Mouse (Mus musculus) hindbrain, embryonic 14.5 days (tissue): ENCODE data around the gene Mast3. TPM values are rescaled to one million over a fixed set of nuclear protein-coding genes. Genes with fewer than 3 reads are reported as not detected.
A peak's percentile ranks its signal among the peaks of the same experiment; 100 is the strongest.

Source experiments
- ATAC-seq: fragments of 200-750 bp; cut with Nextera tagmentation; 2 replicates; pipeline ENCODE4 v1.8.0; 2017; ENCODE audit warnings: moderate number of reproducible peaks, mild to moderate bottlenecking, moderate TSS enrichment, moderate library complexity; ENCODE audit not compliant: low FRiP score
- DNase-seq: peaks from one replicate; pipeline ENCODE4 v3.0.0-alpha.2; 2015; ENCODE audit warnings: low spot score
- H3K27ac ChIP-seq: fragments of 300-500 bp; sonication (generic); 2 replicates; pipeline ENCODE4 v1.5.1; 2014; ENCODE audit warnings: mild to moderate bottlenecking, moderate library complexity
- H3K27me3 ChIP-seq: fragments of 300-500 bp; sonication (generic); 2 replicates; pipeline ENCODE4 v1.6.1; 2014; ENCODE audit warnings: mild to moderate bottlenecking, low read length, mixed read lengths; ENCODE audit not compliant: control insufficient read depth, insufficient read depth
- H3K36me3 ChIP-seq: fragments of 300-500 bp; sonication (generic); replicated peaks from 2 replicates; pipeline ENCODE4 v1.6.1; 2014; ENCODE audit not compliant: control insufficient read depth, insufficient read depth
- H3K4me1 ChIP-seq: fragments of 300-500 bp; sonication (generic); replicated peaks from 2 replicates; pipeline ENCODE4 v1.6.1; 2014; ENCODE audit warnings: antibody characterized with exemption, low read length, mixed read lengths; ENCODE audit not compliant: control insufficient read depth, insufficient read depth
- H3K4me2 ChIP-seq: fragments of 300-500 bp; sonication (generic); replicated peaks from 2 replicates; pipeline ENCODE4 v1.6.1; 2014; ENCODE audit warnings: mild to moderate bottlenecking, moderate library complexity
- H3K4me3 ChIP-seq: fragments of 300-500 bp; sonication (generic); replicated peaks from 2 replicates; pipeline ENCODE4 v1.5.1; 2014; ENCODE audit warnings: mild to moderate bottlenecking, low read length
- H3K9ac ChIP-seq: fragments of 300-500 bp; sonication (generic); 2 replicates; pipeline ENCODE4 v1.6.1; 2014
- H3K9me3 ChIP-seq: fragments of 300-500 bp; sonication (generic); 2 replicates; pipeline ENCODE4 v1.6.1; 2016; ENCODE audit warnings: low read length; ENCODE audit not compliant: control insufficient read depth
- WGBS: fragments of 180-500 bp; shearing (Covaris S2); extraction: QIAGEN DNeasy Blood & Tissue Kit; methylation state at CpG from one replicate; pipeline ENCODE4 v1.1.7; 2014; 5-methylcytosine and 5-hydroxymethylcytosine counted together
- polyA plus RNA-seq: library from polyadenylated mRNA; unstranded; fragments of >200 nt; fragmentation: Nextera tagmentation; extraction: Ambion mirVana; gene quantifications from 2 replicates; pipeline ENCODE4 v1.2.1, GENCODE M21; 2014

The Mast3 gene
- polyA plus RNA-seq, 1 experiment from 2014 or later: 23.3 TPM

- WGBS: 24% methylated on average over 15 of the region's 15 CpGs
- H3K4me2 ChIP-seq: no peak overlapping the region
- H3K4me1 ChIP-seq: 0 out of 2 replicates have a peak, but pooled peaks cover 16% of the 10 kb centered on the region
- no peaks in the 10 kb centered on the region for H3K9me3 ChIP-seq
- no peak overlapping the region for H3K27ac ChIP-seq
- H3K9ac ChIP-seq: no peak overlapping the region
- H3K4me3 ChIP-seq: no peak overlapping the region
- H3K36me3 ChIP-seq: no peaks in the 10 kb centered on the region
- no peak for DNase-seq
- peaks cover 53% of the 10 kb centered on the region for H3K27me3 ChIP-seq
- ATAC-seq: no peak
These were observed 3.7 kb downstream of the Mast3 start for GRCm38 (mm10) chr8:70801156-70801555.

- Histone ChIP-seq H3K4me2 (no peak overlapping the region), H3K36me3 (no peaks in the 10 kb centered on the region), H3K27ac (no peak overlapping the region), H3K9me3 (no peaks in the 10 kb centered on the region), H3K27me3 (peaks cover 51% of the 10 kb centered on the region), H3K4me1 (0 out of 2 replicates have a peak, but pooled peaks cover 16% of the 10 kb centered on the region), H3K4me3 (no peak overlapping the region), H3K9ac (no peak overlapping the region)
- 36% methylated on average over 9 of the region's 10 CpGs for WGBS
- ATAC-seq (no peak), DNase-seq (no peak)
These were observed 4.2 kb downstream of the Mast3 start for GRCm38 (mm10) chr8:70800648-70801047.

GRCm38 (mm10) chr8:70798281-70798680 is 6.6 kb downstream of the Mast3 start:
- H3K4me3 ChIP-seq: peak overlapping the region; percentile 50
- H3K4me1 ChIP-seq: peaks cover 18% of the 10 kb centered on the region
- H3K27ac ChIP-seq: no peak overlapping the region
- DNase-seq (no peak), ATAC-seq (no peak)
- peaks cover 39% of the 10 kb centered on the region for H3K27me3 ChIP-seq
- H3K9ac ChIP-seq: peak overlapping the region; percentile 68; the same call in 1 of the 2 replicates
- H3K36me3 ChIP-seq: no peaks in the 10 kb centered on the region
- H3K4me2 ChIP-seq: peak overlapping the region; percentile 82
- 14% methylated on average over 15 of the region's 15 CpGs for WGBS
- no peaks in the 10 kb centered on the region for H3K9me3 ChIP-seq

- Histone ChIP-seq H3K4me1 (peaks cover 25% of the 10 kb centered on the region), H3K27ac (no peak overlapping the region), H3K9me3 (no peaks in the 10 kb centered on the region), H3K4me3 (peak overlapping the region; percentile 50), H3K36me3 (no peaks in the 10 kb centered on the region), H3K9ac (peak overlapping the region; percentile 68), H3K27me3 (peaks cover 32% of the 10 kb centered on the region), H3K4me2 (peak overlapping the region; percentile 82)
- ATAC-seq (peak; percentile 86), DNase-seq (peak; percentile 82)
- under 1% methylated on average over 56 of the region's 57 CpGs for WGBS
These were observed 7.5 kb downstream of the Mast3 start for GRCm38 (mm10) chr8:70797081-70798070.

GRCm38 (mm10) chr8:70796403-70797080 is 8.3 kb downstream of the Mast3 start:
- no peak overlapping the region for H3K27ac ChIP-seq
- H3K4me2 ChIP-seq: peak overlapping the region; percentile 82
- WGBS: 3% methylated on average over 54 of the region's 54 CpGs
- ATAC-seq (no peak), DNase-seq (no peak)
- peaks cover 30% of the 10 kb centered on the region for H3K4me1 ChIP-seq
- peaks cover 28% of the 10 kb centered on the region for H3K27me3 ChIP-seq
- peak overlapping the region; percentile 50 for H3K4me3 ChIP-seq
- no peaks in the 10 kb centered on the region for H3K36me3 ChIP-seq
- no peaks in the 10 kb centered on the region for H3K9me3 ChIP-seq
- H3K9ac ChIP-seq: peak overlapping the region; percentile 68

GRCm38 (mm10) chr8:70795370-70795769 is 9.5 kb downstream of the Mast3 start:
- ATAC-seq (no peak), DNase-seq (no peak)
- H3K9ac ChIP-seq: no peak overlapping the region
- peaks cover 28% of the 10 kb centered on the region for H3K27me3 ChIP-seq
- H3K4me3 ChIP-seq: no peak overlapping the region
- peaks cover 38% of the 10 kb centered on the region for H3K4me1 ChIP-seq
- H3K27ac ChIP-seq: no peak overlapping the region
- WGBS: 91% methylated on average over 2 of the region's 2 CpGs
- H3K4me2 ChIP-seq: no peak overlapping the region
- H3K9me3 ChIP-seq: no peaks in the 10 kb centered on the region
- no peaks in the 10 kb centered on the region for H3K36me3 ChIP-seq

GRCm38 (mm10) chr8:70794215-70794614 is 10.6 kb downstream of the Mast3 start:
- H3K4me3 ChIP-seq: no peak overlapping the region
- no peaks in the 10 kb centered on the region for H3K9me3 ChIP-seq
- peaks cover 38% of the 10 kb centered on the region for H3K4me1 ChIP-seq
- no peak overlapping the region for H3K9ac ChIP-seq
- ATAC-seq (no peak), DNase-seq (no peak)
- no peaks in the 10 kb centered on the region; the same call in 1 of the 2 replicates for H3K36me3 ChIP-seq
- H3K4me2 ChIP-seq: no peak overlapping the region
- no peak overlapping the region for H3K27ac ChIP-seq
- WGBS: 96% methylated on average over 2 of the region's 2 CpGs
- H3K27me3 ChIP-seq: peaks cover 19% of the 10 kb centered on the region

GRCm38 (mm10) chr8:70792700-70793099 is 12.2 kb downstream of the Mast3 start:
- Histone ChIP-seq H3K4me1 (peaks cover 28% of the 10 kb centered on the region), H3K9ac (peak overlapping the region; percentile 80), H3K9me3 (no peaks in the 10 kb centered on the region), H3K36me3 (peaks cover 8% of the 10 kb centered on the region), H3K4me3 (peak overlapping the region; percentile 60), H3K27me3 (peaks cover 5% of the 10 kb centered on the region; the same call in 1 of the 2 replicates), H3K27ac (peak overlapping the region; percentile 87), H3K4me2 (peak overlapping the region; percentile 77)
- WGBS: 0% methylated on average over 20 of the region's 20 CpGs
- DNase-seq (no peak), ATAC-seq (no peak; the same call in 1 of the 2 replicates)
